Comparison of ENCODE assay signal across 38 mouse cellular contexts in the genomic region with DNA sequence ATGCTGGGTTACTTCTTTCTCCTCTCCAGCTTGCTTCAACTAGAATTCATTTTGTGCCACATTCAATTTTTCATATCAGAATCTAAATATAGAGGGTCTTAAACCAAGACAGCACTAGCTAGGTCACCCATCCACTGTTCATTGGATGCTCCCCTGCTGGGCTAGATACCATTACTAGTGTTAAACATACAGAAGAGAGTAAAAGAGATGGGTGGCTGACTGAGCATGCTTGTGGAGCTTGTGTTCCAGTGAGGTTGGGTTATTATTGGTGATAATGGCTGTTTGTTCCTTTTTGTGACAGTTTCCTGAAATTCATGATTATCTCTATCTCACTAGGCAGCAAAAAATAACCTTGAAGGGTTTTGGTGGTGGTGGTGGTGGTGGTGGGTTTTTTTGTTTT. TPM values are rescaled to one million over a fixed set of nuclear protein-coding genes. Genes with fewer than 3 reads are reported as not detected.
"Had no signal": no experiment of that assay in that cellular context is flagged by ENCODE, and none has a peak within 500 bp of the region (broad histone marks: within the 10 kb centered on the region; RNA-seq: fewer than 3 reads in every experiment).

No protein-coding gene starts in this region.

- DNase-seq: heart, postnatal 10 days; heart, postnatal 14 days; heart, postnatal 36 days; heart, postnatal 4 days; kidney, adult 11 months; kidney, adult 18-20 months; kidney, adult 2 months; kidney, adult 8-10 months; kidney, adult 9 months; kidney, postnatal 10 days; kidney, postnatal 14 days; kidney, postnatal 25 days; kidney, postnatal 36 days; kidney, postnatal 4 days; layer of hippocampus, adult 9-11 months; layer of hippocampus, postnatal 36 days had no signal

- H3K9ac ChIP-seq: heart, embryonic 12.5 days; heart, embryonic 13.5 days; heart, embryonic 15.5 days; hindbrain, embryonic 12.5 days; hindbrain, embryonic 13.5 days; hindbrain, embryonic 14.5 days; hindbrain, embryonic 15.5 days; intestine, embryonic 15.5 days; kidney, embryonic 15.5 days had no signal

- H3K36me3 ChIP-seq: heart, embryonic 12.5 days; heart, embryonic 13.5 days; heart, embryonic 15.5 days; hindbrain, embryonic 10.5 days; hindbrain, embryonic 12.5 days; hindbrain, embryonic 13.5 days; hindbrain, embryonic 15.5 days; intestine, embryonic 15.5 days; kidney, embryonic 15.5 days had no signal

- H3K4me3 ChIP-seq: heart, embryonic 12.5 days; heart, embryonic 13.5 days; heart, embryonic 15.5 days; hindbrain, embryonic 10.5 days; hindbrain, embryonic 12.5 days; hindbrain, embryonic 13.5 days; hindbrain, embryonic 15.5 days; intestine, embryonic 15.5 days; kidney, embryonic 15.5 days; layer of hippocampus, adult 2 months; left cerebral cortex, adult 2 months had no signal

- H3K27ac ChIP-seq: heart, embryonic 13.5 days; heart, embryonic 15.5 days; hindbrain, embryonic 10.5 days; hindbrain, embryonic 12.5 days; hindbrain, embryonic 13.5 days; hindbrain, embryonic 14.5 days; hindbrain, embryonic 15.5 days; hindbrain, postnatal 0 days; intestine, embryonic 15.5 days; kidney, embryonic 15.5 days; kidney, postnatal 0 days; layer of hippocampus, adult 2 months; left cerebral cortex, adult 2 months had no signal

- H3K9me3 ChIP-seq: heart, embryonic 12.5 days; heart, embryonic 13.5 days; heart, embryonic 15.5 days; hindbrain, embryonic 10.5 days; hindbrain, embryonic 12.5 days; hindbrain, embryonic 13.5 days; hindbrain, embryonic 15.5 days; intestine, embryonic 15.5 days; kidney, embryonic 15.5 days had no signal

RNA-seq across cellular contexts. Expression of gene Lrrc8e, which starts 4.6 kb away (rescaled TPM):
- total RNA-seq: hematopoietic stem cell, adult 5-6 weeks; hindbrain, postnatal 0 days; layer of hippocampus, adult 18-20 months; layer of hippocampus, adult 2 months; layer of hippocampus, postnatal 10 days; layer of hippocampus, postnatal 25 days; layer of hippocampus, postnatal 36 days; left cerebral cortex, adult 2 months had no signal
- polyA plus RNA-seq: heart, embryonic 13.5 days; heart, embryonic 14.5 days; hindbrain, embryonic 10.5 days; hindbrain, embryonic 13.5 days; hindbrain, embryonic 16.5 days; hindbrain, postnatal 0 days had no signal

RNA-seq across cellular contexts. Expression of gene Prr36, which starts 4.8 kb away (rescaled TPM):
- total RNA-seq: heart, postnatal 25 days; heart, postnatal 36 days had no signal

RNA-seq across cellular contexts. Expression of gene Gm49320, which starts 16.6 kb away (rescaled TPM):
- total RNA-seq: heart, postnatal 25 days; hematopoietic stem cell, adult 5-6 weeks; hindbrain, postnatal 0 days; left cerebral cortex, adult 18-20 months had no signal
- polyA plus RNA-seq: heart, embryonic 12.5 days had no signal
